Mouse (Mus musculus) limb, embryonic 14.5 days (tissue): ENCODE data around the gene Bend6. TPM values are rescaled to one million over a fixed set of nuclear protein-coding genes. Genes with fewer than 3 reads are reported as not detected.

Experiments
- ATAC-seq: fragments of 200-750 bp; cut with Nextera tagmentation; 2 replicates; pipeline ENCODE4 v1.8.0; 2017; ENCODE audit warnings: low read depth, moderate number of reproducible peaks, moderate TSS enrichment; ENCODE audit not compliant: low FRiP score
- DNase-seq: peaks from one replicate; pipeline ENCODE4 v3.0.0-alpha.2; 2015; ENCODE audit warnings: low spot score
- H3K27ac ChIP-seq: fragments of 300-500 bp; sonication (generic); replicated peaks from 2 replicates; pipeline ENCODE4 v1.5.1; 2014; ENCODE audit warnings: low read depth, mild to moderate bottlenecking, low read length, moderate library complexity, mixed read lengths
- H3K27me3 ChIP-seq: fragments of 300-500 bp; sonication (generic); 2 replicates; pipeline ENCODE4 v1.6.1; 2014; ENCODE audit warnings: low read length, mixed read lengths; ENCODE audit not compliant: control insufficient read depth, insufficient read depth
- H3K36me3 ChIP-seq: fragments of 300-500 bp; sonication (generic); 2 replicates; pipeline ENCODE4 v1.6.1; 2014; ENCODE audit warnings: mild to moderate bottlenecking, low read length, moderate library complexity, mixed read lengths; ENCODE audit not compliant: control insufficient read depth, insufficient read depth
- H3K4me1 ChIP-seq: fragments of 300-500 bp; sonication (generic); 2 replicates; pipeline ENCODE4 v1.6.1; 2014; ENCODE audit warnings: antibody characterized with exemption, low read length, mixed read lengths; ENCODE audit not compliant: control insufficient read depth, insufficient read depth
- H3K4me2 ChIP-seq: fragments of 300-500 bp; sonication (generic); replicated peaks from 2 replicates; pipeline ENCODE4 v1.6.1; 2014; ENCODE audit warnings: low read depth, mild to moderate bottlenecking, low read length, moderate library complexity; ENCODE audit not compliant: severe bottlenecking
- H3K4me3 ChIP-seq: fragments of 300-500 bp; sonication (generic); replicated peaks from 2 replicates; pipeline ENCODE4 v1.5.1; 2014; ENCODE audit warnings: low read length
- H3K9ac ChIP-seq: fragments of 300-500 bp; sonication (generic); 2 replicates; pipeline ENCODE4 v1.6.1; 2014; ENCODE audit warnings: mild to moderate bottlenecking, low read depth, low read length, moderate library complexity; ENCODE audit not compliant: severe bottlenecking
- H3K9me3 ChIP-seq: fragments of 300-500 bp; sonication (generic); 2 replicates; pipeline ENCODE4 v1.6.1; 2016; ENCODE audit warnings: low read length; ENCODE audit not compliant: control insufficient read depth
- POLR2A ChIP-seq: fragments of 200-500 bp; IDR thresholded peaks from 2 replicates; pipeline ENCODE4 v1.8.0; 2012; ENCODE audit warnings: inconsistent platforms, mild to moderate bottlenecking, moderate library complexity, borderline replicate concordance; ENCODE audit not compliant: insufficient read depth, insufficient read length; ENCODE audit errors: extremely low read depth
- WGBS: fragments of 180-500 bp; shearing (Covaris S2); extraction: QIAGEN DNeasy Blood & Tissue Kit; methylation state at CpG from one replicate; pipeline ENCODE4 v1.1.7; 2014; 5-methylcytosine and 5-hydroxymethylcytosine counted together
- polyA plus RNA-seq, 2 experiments: library from polyadenylated mRNA; depleted of rRNA in 1 of 2; stranded (reverse) in 1 of 2; unstranded in 1 of 2; fragments of >200 nt; fragmentation: Nextera tagmentation in 1 of 2; extraction: Ambion mirVana in 1 of 2; gene quantifications; 2 replicates each; pipeline versions ENCODE4 v1.2.1 to v1.2.3; 2012 to 2014

Bend6 gene
- polyA plus RNA-seq, 2 experiments, result 1.5 TPM

GRCm38 (mm10) chr1:33939828-33940227 is 32.2 kb upstream of the Bend6 start:
- no peak for DNase-seq
- no peak overlapping the region for H3K4me2 ChIP-seq
- no peaks in the 10 kb centered on the region for H3K4me1 ChIP-seq
- no peak overlapping the region for H3K9ac ChIP-seq
- no peaks in the 10 kb centered on the region for H3K27me3 ChIP-seq
- H3K27ac ChIP-seq, result no peak overlapping the region
- no peak for ATAC-seq
- H3K9me3 ChIP-seq, result no peaks in the 10 kb centered on the region
- no peak for TF ChIP-seq POLR2A
- H3K4me3 ChIP-seq, result no peak overlapping the region
- no peaks in the 10 kb centered on the region for H3K36me3 ChIP-seq
- WGBS, result 74% methylated on average over 5 of the region's 5 CpGs

- ATAC-seq, result no peak
- no peak overlapping the region for H3K4me3 ChIP-seq
- TF ChIP-seq POLR2A, result no peak
- 85% methylated on average over 3 of the region's 3 CpGs for WGBS
- H3K9me3 ChIP-seq, result no peaks in the 10 kb centered on the region
- no peak for DNase-seq
- H3K27ac ChIP-seq, result no peak overlapping the region
- H3K36me3 ChIP-seq, result no peaks in the 10 kb centered on the region
- no peaks in the 10 kb centered on the region for H3K4me1 ChIP-seq
- no peak overlapping the region for H3K4me2 ChIP-seq
- H3K9ac ChIP-seq, result no peak overlapping the region
- H3K27me3 ChIP-seq, result no peaks in the 10 kb centered on the region
These were observed 28.3 kb upstream of the Bend6 start for GRCm38 (mm10) chr1:33935946-33936345.

GRCm38 (mm10) chr1:33932845-33933499 is 25.4 kb upstream of the Bend6 start:
- DNase-seq (no peak), ATAC-seq (no peak)
- H3K4me3 ChIP-seq, result no peak overlapping the region
- no peak overlapping the region for H3K27ac ChIP-seq
- TF ChIP-seq POLR2A, result no peak
- H3K4me1 ChIP-seq, result no peaks in the 10 kb centered on the region
- no peaks in the 10 kb centered on the region for H3K27me3 ChIP-seq
- H3K4me2 ChIP-seq, result no peak overlapping the region
- H3K9me3 ChIP-seq, result no peaks in the 10 kb centered on the region
- no peaks in the 10 kb centered on the region for H3K36me3 ChIP-seq
- 81% methylated on average over 14 of the region's 14 CpGs for WGBS
- no peak overlapping the region for H3K9ac ChIP-seq

GRCm38 (mm10) chr1:33932196-33932595 is 24.6 kb upstream of the Bend6 start:
- no peak for DNase-seq
- H3K27ac ChIP-seq, result no peak overlapping the region
- H3K9ac ChIP-seq, result no peak overlapping the region
- no peak for TF ChIP-seq POLR2A
- H3K9me3 ChIP-seq, result no peaks in the 10 kb centered on the region
- no peaks in the 10 kb centered on the region for H3K36me3 ChIP-seq
- H3K4me1 ChIP-seq, result no peaks in the 10 kb centered on the region
- H3K27me3 ChIP-seq, result no peaks in the 10 kb centered on the region
- 91% methylated on average over 3 of the region's 3 CpGs for WGBS
- no peak overlapping the region for H3K4me2 ChIP-seq
- no peak for ATAC-seq
- H3K4me3 ChIP-seq, result no peak overlapping the region

GRCm38 (mm10) chr1:33931791-33932190 is 24.2 kb upstream of the Bend6 start:
- ATAC-seq (no peak), DNase-seq (no peak)
- Histone ChIP-seq H3K9me3 (no peaks in the 10 kb centered on the region), H3K4me2 (no peak overlapping the region), H3K27ac (no peak overlapping the region), H3K27me3 (no peaks in the 10 kb centered on the region), H3K36me3 (no peaks in the 10 kb centered on the region), H3K4me1 (no peaks in the 10 kb centered on the region), H3K9ac (no peak overlapping the region), H3K4me3 (no peak overlapping the region)
- TF ChIP-seq POLR2A, result no peak
- 78% methylated on average over 8 of the region's 8 CpGs for WGBS
